Mouse (Mus musculus) heart, embryonic 14.5 days (tissue): ENCODE measurements around the gene Olfr455. TPM values are rescaled to one million over a fixed set of nuclear protein-coding genes. Genes with fewer than 3 reads are reported as not detected.

ENCODE experiments used
- ATAC-seq: fragments of 200-750 bp; cut with Nextera tagmentation; 2 replicates; pipeline ENCODE4 v1.8.0; 2017; ENCODE audit warnings: low read depth, moderate TSS enrichment; ENCODE audit not compliant: insufficient number of reproducible peaks, insufficient read depth, low FRiP score
- H3K27ac ChIP-seq, 2 experiments: fragments of 200-500 bp in 1 of 2; fragments of 300-500 bp in 1 of 2; sonication (generic) in 1 of 2; replicated peaks in 1 of 2; 2 replicates each; pipeline ENCODE4 v1.5.1; 2012 to 2014; ENCODE audit warnings: low read depth in 2 of 2, low read length in 2 of 2, control low read depth in 1 of 2, mild to moderate bottlenecking in 1 of 2, mixed read lengths in 1 of 2; ENCODE audit not compliant: control insufficient read depth in 1 of 2, insufficient read depth in 1 of 2
- H3K27me3 ChIP-seq: fragments of 300-500 bp; sonication (generic); 2 replicates; pipeline ENCODE4 v1.6.1; 2014; ENCODE audit warnings: mild to moderate bottlenecking, low read length, control low read depth; ENCODE audit not compliant: control insufficient read depth, insufficient read depth
- H3K36me3 ChIP-seq: fragments of 300-500 bp; sonication (generic); 2 replicates; pipeline ENCODE4 v1.6.1; 2014; ENCODE audit warnings: mild to moderate bottlenecking, control low read depth, low read length, mixed read lengths; ENCODE audit not compliant: control insufficient read depth, insufficient read depth
- H3K4me1 ChIP-seq, 2 experiments: fragments of 200-500 bp in 1 of 2; fragments of 300-500 bp in 1 of 2; sonication (generic) in 1 of 2; 2 replicates each; pipeline ENCODE4 v1.6.1; 2012 to 2014; ENCODE audit warnings: low read length in 2 of 2, control low read depth in 1 of 2, mixed read lengths in 1 of 2; ENCODE audit not compliant: control insufficient read depth in 2 of 2, insufficient read depth in 2 of 2
- H3K4me2 ChIP-seq: fragments of 300-500 bp; sonication (generic); 2 replicates; pipeline ENCODE4 v1.6.1; 2014; ENCODE audit warnings: mild to moderate bottlenecking, low read length
- H3K4me3 ChIP-seq, 2 experiments: fragments of 200-500 bp in 1 of 2; fragments of 300-500 bp in 1 of 2; sonication (generic) in 1 of 2; 2 replicates each; pipeline ENCODE4 v1.5.1; 2012 to 2014; ENCODE audit warnings: low read length in 2 of 2, mild to moderate bottlenecking in 2 of 2, control low read depth in 1 of 2, low read depth in 1 of 2, moderate library complexity in 1 of 2; ENCODE audit not compliant: control insufficient read depth in 1 of 2, insufficient read depth in 1 of 2
- H3K9ac ChIP-seq: fragments of 300-500 bp; sonication (generic); 2 replicates; pipeline ENCODE4 v1.6.1; 2014; ENCODE audit warnings: mild to moderate bottlenecking, low read length
- H3K9me3 ChIP-seq: fragments of 300-500 bp; sonication (generic); 2 replicates; pipeline ENCODE4 v1.6.1; 2016; ENCODE audit warnings: low read length, control low read depth; ENCODE audit not compliant: control insufficient read depth
- WGBS: fragments of 180-500 bp; shearing (Covaris S2); extraction: QIAGEN DNeasy Blood & Tissue Kit; methylation state at CpG from one replicate; pipeline ENCODE4 v1.1.7; 2014; 5-methylcytosine and 5-hydroxymethylcytosine counted together
- polyA plus RNA-seq: library from polyadenylated mRNA; unstranded; fragments of >200 nt; fragmentation: Nextera tagmentation; extraction: Ambion mirVana; gene quantifications from 2 replicates; pipeline ENCODE4 v1.2.1, GENCODE M21; 2014

Gene Olfr455
- polyA plus RNA-seq, result not detected in 2 replicates

DNA sequence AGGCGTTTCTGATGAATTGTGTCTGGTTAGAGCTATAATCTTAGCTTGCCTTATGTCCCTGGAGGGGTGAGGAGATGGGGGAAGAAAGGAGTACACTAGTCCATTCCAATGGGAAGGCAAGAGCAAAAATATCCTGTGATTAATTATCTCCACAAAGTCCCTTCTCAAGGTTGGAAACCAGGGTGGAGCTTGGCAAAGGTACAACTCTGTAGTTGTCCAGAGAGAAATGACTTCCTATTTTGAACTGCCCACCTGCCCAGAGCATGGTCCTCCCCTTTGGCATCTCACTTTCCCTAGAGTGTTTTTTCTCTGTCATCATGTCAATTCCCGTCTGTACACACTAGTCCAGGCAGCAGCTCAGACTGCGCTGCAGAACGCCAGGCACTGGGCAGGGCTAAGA lies at the start of gene Olfr455:
Gene Olfr455, minus strand, starts transcription at position 127 of the 400 bp plus-strand sequence.
- Histone ChIP-seq H3K36me3 (no peaks in the 10 kb centered on the region), H3K9ac (no peak within 1 kb of the TSS), H3K27ac (no peak within 1 kb of the TSS), H3K4me1 (peaks cover 0 to 4% of the 10 kb centered on the region in 2 experiments; a peak in 1 of 4 replicates), H3K4me3 (no peak within 1 kb of the TSS), H3K27me3 (no peaks in the 10 kb centered on the region), H3K4me2 (no peak within 1 kb of the TSS), H3K9me3 (no peaks in the 10 kb centered on the region)
- WGBS, result 74% methylated on average over 4 of the region's 4 CpGs
- no peak for ATAC-seq

DNA sequence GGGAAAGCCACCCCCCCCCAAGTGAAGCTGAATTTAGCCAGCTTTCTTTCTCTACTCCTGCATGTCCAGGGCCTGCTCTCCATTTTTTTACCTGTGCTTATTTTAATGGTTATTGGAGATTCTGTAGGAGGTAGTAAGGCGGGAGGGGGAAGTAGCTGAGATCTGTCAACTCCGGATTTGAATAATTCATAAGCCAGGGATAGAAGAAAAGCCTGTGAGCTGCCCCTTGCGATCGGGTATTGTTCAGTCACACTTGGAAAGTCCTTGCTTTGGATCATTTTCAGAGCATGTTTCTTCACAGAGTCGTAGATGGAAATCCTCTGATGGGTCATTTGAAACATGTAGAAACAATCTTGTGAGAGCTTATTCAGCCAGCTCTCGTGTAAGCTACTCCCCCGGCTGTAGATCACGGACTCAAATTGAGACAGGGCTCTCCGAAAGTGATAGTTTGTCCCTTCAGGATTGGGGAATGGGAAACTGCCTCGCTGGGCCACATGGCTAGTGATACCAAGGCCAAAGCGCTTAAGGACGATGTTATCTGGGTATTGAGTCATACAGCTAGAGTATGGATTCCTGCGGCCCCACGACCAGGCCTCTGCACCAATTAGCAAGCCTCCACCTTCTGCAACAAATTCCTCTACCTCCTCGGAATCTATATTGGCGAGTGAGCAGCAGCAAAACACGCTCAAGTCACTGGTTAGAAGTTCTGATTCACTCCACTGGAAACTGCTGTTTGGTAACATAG lies 45.9 kb upstream of the Olfr455 start:
- no peaks in the 10 kb centered on the region for H3K9me3 ChIP-seq
- ATAC-seq, result no peak
- no peak overlapping the region for H3K9ac ChIP-seq
- no peak overlapping the region for H3K27ac ChIP-seq
- H3K4me2 ChIP-seq, result no peak overlapping the region
- no peaks in the 10 kb centered on the region for H3K4me1 ChIP-seq
- WGBS, result 73% methylated on average over 17 of the region's 17 CpGs
- no peaks in the 10 kb centered on the region for H3K36me3 ChIP-seq
- H3K4me3 ChIP-seq, result no peak overlapping the region
- no peaks in the 10 kb centered on the region for H3K27me3 ChIP-seq

DNA sequence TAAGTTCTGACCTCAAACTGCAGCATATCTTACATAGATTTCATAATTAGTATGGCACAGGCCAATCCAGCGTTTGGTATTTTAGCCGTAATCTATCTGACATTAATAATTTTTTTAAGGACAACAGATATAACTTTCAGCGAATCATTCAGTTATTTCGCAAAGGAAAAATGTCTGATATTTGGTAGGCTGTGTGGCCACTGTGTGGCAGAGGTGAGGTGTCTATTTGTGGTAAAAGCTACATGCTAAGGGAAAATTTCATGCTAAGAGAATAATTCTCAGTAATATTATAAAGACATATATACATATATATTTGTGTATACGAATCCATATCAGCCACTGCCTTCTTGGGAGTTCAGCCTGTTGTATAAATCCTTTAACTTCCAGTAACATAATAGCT lies 39.2 kb upstream of the Olfr455 start:
- Histone ChIP-seq H3K27me3 (no peaks in the 10 kb centered on the region), H3K4me1 (peaks cover 0 to 8% of the 10 kb centered on the region in 2 experiments; a peak in 2 of 4 replicates), H3K9me3 (no peaks in the 10 kb centered on the region), H3K9ac (no peak overlapping the region), H3K27ac (no peak overlapping the region), H3K36me3 (no peaks in the 10 kb centered on the region), H3K4me3 (no peak overlapping the region), H3K4me2 (no peak overlapping the region)
- no peak for ATAC-seq
- 72% methylated on average over 5 of the region's 5 CpGs for WGBS

DNA sequence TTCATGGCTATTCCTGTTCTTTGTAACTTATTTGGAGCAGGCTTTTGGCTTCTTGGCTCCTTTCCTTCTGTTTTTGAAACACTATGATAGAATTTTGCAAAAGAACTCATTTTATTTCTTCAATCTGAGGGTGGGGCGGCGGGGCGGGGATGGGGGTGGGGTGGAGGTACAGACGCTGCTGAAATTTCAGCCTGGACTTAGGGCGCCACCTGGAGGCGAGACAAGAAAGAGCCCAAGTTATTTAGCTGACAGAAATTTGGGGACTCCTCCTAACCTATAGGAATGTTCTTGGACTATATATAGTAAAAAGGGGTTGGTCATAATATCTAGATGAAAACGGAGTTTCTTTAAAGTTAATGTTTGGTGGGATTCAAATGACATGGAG lies 36.1 kb upstream of the Olfr455 start:
- ATAC-seq, result no peak
- H3K36me3 ChIP-seq, result no peaks in the 10 kb centered on the region
- H3K27ac ChIP-seq, result no peak overlapping the region
- H3K4me1 ChIP-seq, result peaks cover 0 to 8% of the 10 kb centered on the region in 2 experiments; a peak in 2 of 4 replicates
- no peaks in the 10 kb centered on the region for H3K27me3 ChIP-seq
- H3K9ac ChIP-seq, result peak overlapping the region; percentile 35; the same call in 1 of the 2 replicates
- H3K4me2 ChIP-seq, result peak overlapping the region; percentile 59
- H3K4me3 ChIP-seq, result peak overlapping the region in 1 of 2 experiments; percentile 27; a peak in 1 of 4 replicates
- no peaks in the 10 kb centered on the region for H3K9me3 ChIP-seq
- under 1% methylated on average over 7 of the region's 7 CpGs for WGBS

DNA sequence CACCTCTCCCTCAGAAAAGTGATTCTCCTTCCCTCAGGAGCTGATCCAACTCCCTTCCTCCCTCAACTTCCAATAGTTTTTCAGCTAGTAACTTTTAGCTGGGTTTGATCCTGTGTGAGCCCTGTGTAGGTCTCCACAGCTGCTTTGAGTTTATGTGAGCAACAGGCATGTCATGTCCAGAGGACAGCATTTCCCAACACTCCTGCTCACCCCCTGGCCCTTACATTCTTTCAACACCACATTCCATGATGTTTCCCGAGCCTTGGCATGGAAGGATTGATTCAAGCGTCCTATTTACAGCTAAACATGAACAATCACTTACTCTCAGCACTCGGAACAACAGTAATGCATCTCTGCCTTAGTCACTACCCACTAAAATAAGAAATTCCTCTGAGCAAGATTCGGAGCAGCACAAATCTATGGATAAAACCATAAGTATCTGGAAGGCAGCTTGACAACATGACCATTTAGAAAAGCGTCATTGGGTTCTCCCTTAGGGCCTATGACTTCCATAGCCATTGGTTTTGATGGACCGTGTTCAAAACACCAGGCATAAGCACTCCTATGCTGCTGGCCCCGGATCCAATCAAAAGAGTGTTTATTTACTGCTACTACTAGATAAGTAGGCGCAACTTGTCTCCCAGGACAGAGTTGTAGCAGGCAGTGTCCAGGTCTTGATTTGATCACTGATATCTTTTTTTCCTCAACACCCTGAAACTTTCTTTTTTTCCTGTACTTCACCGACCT lies 35.5 kb upstream of the Olfr455 start:
- Histone ChIP-seq H3K27ac (no peak overlapping the region), H3K9me3 (no peaks in the 10 kb centered on the region), H3K27me3 (no peaks in the 10 kb centered on the region), H3K9ac (peak overlapping the region; percentile 35; the same call in 1 of the 2 replicates), H3K4me3 (peak overlapping the region in 1 of 2 experiments; percentile 27; a peak in 1 of 4 replicates), H3K4me2 (peak overlapping the region; percentile 59), H3K4me1 (peaks cover 0 to 8% of the 10 kb centered on the region in 2 experiments; a peak in 2 of 4 replicates), H3K36me3 (no peaks in the 10 kb centered on the region)
- WGBS, result 40% methylated on average over 9 of the region's 9 CpGs
- ATAC-seq, result no peak

DNA sequence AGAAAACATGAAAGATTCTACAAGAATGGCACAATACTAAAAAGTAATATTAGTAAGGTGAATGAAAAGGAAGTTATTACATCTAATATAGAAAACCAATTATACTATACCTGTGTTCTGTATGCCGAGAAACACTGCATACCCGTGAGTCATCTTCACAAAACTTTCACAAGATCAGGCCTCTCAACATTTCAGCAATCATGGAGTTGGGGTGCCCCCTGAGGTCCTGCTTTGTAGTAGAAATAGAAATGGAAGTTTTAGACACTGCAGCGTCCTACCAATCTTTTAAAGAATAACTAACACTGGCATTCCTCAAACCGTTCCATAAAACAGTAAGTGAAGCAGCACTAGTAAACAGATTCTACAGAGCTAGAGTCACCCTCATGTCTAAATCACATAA lies 31.3 kb upstream of the Olfr455 start:
- no peak overlapping the region for H3K27ac ChIP-seq
- 60% methylated on average over 4 of the region's 4 CpGs for WGBS
- no peaks in the 10 kb centered on the region for H3K9me3 ChIP-seq
- H3K4me3 ChIP-seq, result no peak overlapping the region
- no peaks in the 10 kb centered on the region for H3K36me3 ChIP-seq
- no peak overlapping the region for H3K4me2 ChIP-seq
- no peak overlapping the region for H3K9ac ChIP-seq
- peaks cover 0 to 8% of the 10 kb centered on the region in 2 experiments; a peak in 2 of 4 replicates for H3K4me1 ChIP-seq
- no peaks in the 10 kb centered on the region for H3K27me3 ChIP-seq
- no peak for ATAC-seq

DNA sequence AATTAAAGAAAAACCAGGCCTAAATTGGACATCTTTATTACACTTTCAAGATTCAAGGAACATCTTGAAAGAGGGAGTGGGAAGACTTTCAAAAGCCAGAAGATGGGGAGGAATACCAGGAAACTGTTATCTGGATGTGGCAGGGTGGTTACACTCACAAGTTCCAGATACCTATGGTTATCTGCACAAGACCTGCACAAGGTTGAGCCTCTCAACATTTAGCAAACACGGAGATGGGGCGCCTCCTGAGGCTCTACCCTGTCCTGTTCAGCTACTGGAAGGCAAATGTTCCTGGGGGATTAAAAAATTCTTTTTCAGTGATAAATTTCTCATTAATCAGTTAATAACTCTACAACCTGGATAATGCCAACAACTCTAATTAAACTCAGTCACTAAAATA lies 30.0 kb upstream of the Olfr455 start:
- Histone ChIP-seq H3K9me3 (no peaks in the 10 kb centered on the region), H3K27me3 (no peaks in the 10 kb centered on the region), H3K9ac (no peak overlapping the region), H3K4me1 (no peaks in the 10 kb centered on the region), H3K36me3 (no peaks in the 10 kb centered on the region), H3K4me2 (no peak overlapping the region), H3K27ac (no peak overlapping the region), H3K4me3 (no peak overlapping the region)
- 84% methylated on average over 2 of the region's 2 CpGs for WGBS
- ATAC-seq, result no peak
